8 mouse cellular contexts compared by ENCODE assay signal in the genomic region with DNA sequence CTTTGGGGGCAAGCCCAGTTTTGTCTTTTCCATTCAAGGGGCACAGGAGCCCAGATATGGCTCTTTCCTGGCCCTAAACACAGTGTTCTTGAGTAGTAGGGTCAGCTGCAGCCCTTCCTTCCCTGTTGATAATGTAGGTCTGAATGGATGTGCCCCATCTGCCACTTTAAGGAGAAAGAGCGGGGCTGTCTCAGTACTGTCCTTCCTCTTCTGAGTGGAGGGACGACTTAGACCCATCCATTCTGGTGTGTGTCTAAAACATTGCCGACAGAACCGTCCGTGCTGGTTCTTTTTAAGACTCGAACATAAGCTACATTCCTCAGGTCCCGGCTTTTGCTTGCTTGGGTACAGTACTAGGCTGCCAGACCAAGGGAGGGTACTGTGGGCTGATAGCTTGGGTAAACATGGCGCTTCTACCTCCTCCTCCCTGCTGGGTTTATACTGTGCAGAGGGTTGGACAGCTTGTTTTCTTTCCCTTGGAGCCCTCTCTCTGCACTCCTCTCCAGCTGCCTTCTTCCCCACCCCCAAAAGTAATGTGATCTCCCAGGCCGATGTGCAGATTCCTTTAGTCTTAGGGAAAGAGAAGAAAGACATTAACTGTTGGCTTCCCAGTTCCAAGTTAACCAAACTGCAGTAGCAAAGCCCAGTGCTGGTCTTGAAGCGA.
DNase-seq lines count a peak whose midpoint lies in the region; ATAC-seq lines count a peak whose summit lies in the region.

No protein-coding gene starts in this region.

- no peak for DNase-seq in midbrain, embryonic 14.5 days
- peak; percentile 55 to 72 for DNase-seq in lung, postnatal 4 days
- no peak for DNase-seq in spleen, postnatal 14 days (ENCODE audit: low spot score in 2 of 2)
- DNase-seq in thymus, postnatal 25 days: no peak
- DNase-seq in right cerebral cortex, adult 2 months (ENCODE audit: low spot score in 2 of 2): no peak

- H3K36me3 ChIP-seq in midbrain, embryonic 12.5 days: no peaks in the 10 kb centered on the region
- H3K36me3 ChIP-seq in midbrain, embryonic 14.5 days (ENCODE audit: control insufficient read depth, insufficient read depth, low read length): no peaks in the 10 kb centered on the region
- H3K36me3 ChIP-seq in embryonic facial prominence, embryonic 12.5 days: no peaks in the 10 kb centered on the region
- no peaks in the 10 kb centered on the region for H3K36me3 ChIP-seq in hindbrain, embryonic 13.5 days

- H3K27ac ChIP-seq in midbrain, embryonic 12.5 days (replicated peaks): 0 out of 2 replicates have a peak overlapping the region, but pooled peaks have one; percentile 25
- H3K27ac ChIP-seq in midbrain, embryonic 14.5 days (replicated peaks; ENCODE audit: low read depth, low read length): no peak overlapping the region
- H3K27ac ChIP-seq in embryonic facial prominence, embryonic 12.5 days: peak overlapping the region; percentile 88
- peak overlapping the region; percentile 49; the same call in 1 of the 2 replicates for H3K27ac ChIP-seq in hindbrain, embryonic 13.5 days

- ATAC-seq in midbrain, embryonic 12.5 days (ENCODE audit: low FRiP score, low read depth): no peak
- no peak for ATAC-seq in midbrain, embryonic 14.5 days (ENCODE audit: low FRiP score, low TSS enrichment)
- ATAC-seq in embryonic facial prominence, embryonic 12.5 days (ENCODE audit: insufficient number of reproducible peaks, insufficient read depth, low FRiP score, low TSS enrichment): peak; percentile 95
- no peak for ATAC-seq in hindbrain, embryonic 13.5 days (ENCODE audit: low FRiP score)

- H3K27me3 ChIP-seq in midbrain, embryonic 12.5 days: no peaks in the 10 kb centered on the region
- H3K27me3 ChIP-seq in midbrain, embryonic 14.5 days (ENCODE audit: control insufficient read depth, insufficient read depth, low read length): no peaks in the 10 kb centered on the region
- no peaks in the 10 kb centered on the region for H3K27me3 ChIP-seq in embryonic facial prominence, embryonic 12.5 days
- H3K27me3 ChIP-seq in hindbrain, embryonic 13.5 days: no peaks in the 10 kb centered on the region

- 18% methylated on average over 10 of the region's 10 CpGs for WGBS in midbrain, embryonic 12.5 days
- 22% methylated on average over 10 of the region's 10 CpGs for WGBS in midbrain, embryonic 14.5 days
- 7% methylated on average over 10 of the region's 10 CpGs for WGBS in embryonic facial prominence, embryonic 12.5 days
- 29% methylated on average over 10 of the region's 10 CpGs for WGBS in hindbrain, embryonic 13.5 days

- H3K9ac ChIP-seq in midbrain, embryonic 12.5 days (replicated peaks): no peak overlapping the region
- H3K9ac ChIP-seq in midbrain, embryonic 14.5 days (replicated peaks; ENCODE audit: low read length): no peak overlapping the region
- peak overlapping the region; percentile 35 for H3K9ac ChIP-seq in embryonic facial prominence, embryonic 12.5 days
- H3K9ac ChIP-seq in hindbrain, embryonic 13.5 days: no peak overlapping the region

- peaks cover 25% of the 10 kb centered on the region for H3K4me1 ChIP-seq in midbrain, embryonic 12.5 days
- no peaks in the 10 kb centered on the region for H3K4me1 ChIP-seq in midbrain, embryonic 14.5 days (ENCODE audit: control insufficient read depth, insufficient read depth, low read length)
- H3K4me1 ChIP-seq in embryonic facial prominence, embryonic 12.5 days: peaks cover 77% of the 10 kb centered on the region
- peaks cover 23% of the 10 kb centered on the region for H3K4me1 ChIP-seq in hindbrain, embryonic 13.5 days (replicated peaks)

- H3K4me3 ChIP-seq in midbrain, embryonic 12.5 days: no peak overlapping the region
- no peak overlapping the region for H3K4me3 ChIP-seq in midbrain, embryonic 14.5 days (replicated peaks; ENCODE audit: low read depth, low read length)
- peak overlapping the region; percentile 19; the same call in 1 of the 2 replicates for H3K4me3 ChIP-seq in embryonic facial prominence, embryonic 12.5 days
- H3K4me3 ChIP-seq in hindbrain, embryonic 13.5 days: no peak overlapping the region

- H3K4me2 ChIP-seq in midbrain, embryonic 12.5 days (replicated peaks): 0 out of 2 replicates have a peak overlapping the region, but pooled peaks have one; percentile 7
- no peak overlapping the region for H3K4me2 ChIP-seq in midbrain, embryonic 14.5 days (ENCODE audit: low read length)
- H3K4me2 ChIP-seq in embryonic facial prominence, embryonic 12.5 days (replicated peaks): peak overlapping the region; percentile 49
- H3K4me2 ChIP-seq in hindbrain, embryonic 13.5 days: peak overlapping the region; percentile 11

- no peaks in the 10 kb centered on the region; the same call in 1 of the 2 replicates for H3K9me3 ChIP-seq in midbrain, embryonic 12.5 days
- no peaks in the 10 kb centered on the region for H3K9me3 ChIP-seq in midbrain, embryonic 14.5 days (ENCODE audit: control insufficient read depth, low read length)
- no peaks in the 10 kb centered on the region for H3K9me3 ChIP-seq in embryonic facial prominence, embryonic 12.5 days
- H3K9me3 ChIP-seq in hindbrain, embryonic 13.5 days: no peaks in the 10 kb centered on the region

Comparison
In these comparisons a context has a peak if more than half of its experiments do, and no peak if none do; other contexts are left out.
1. DNase-seq: peak in lung, postnatal 4 days (2 of 2); none in midbrain, embryonic 14.5 days (single experiment), spleen, postnatal 14 days (0 of 2), thymus, postnatal 25 days (single experiment) and right cerebral cortex, adult 2 months (0 of 2).